Mouse (Mus musculus): ENCODE data around the gene Dhcr24.

- no peak for TF ChIP-seq CTCF (IDR thresholded peaks at IDR 0.05; ENCODE audit: low read depth)
- no peak for TF ChIP-seq EP300 (IDR thresholded peaks at IDR 0.05; ENCODE audit: low read depth)
Measured at GRCm38 (mm10) chr4:106584665-106585064, 23.8 kb downstream of the Dhcr24 start.

Data from liver, embryonic 14.5 days (tissue).